Mouse (Mus musculus): ENCODE data around the gene Secisbp2.
A peak's percentile ranks its signal among the peaks of the same experiment; 100 is the strongest.

Gene Secisbp2

DNA sequence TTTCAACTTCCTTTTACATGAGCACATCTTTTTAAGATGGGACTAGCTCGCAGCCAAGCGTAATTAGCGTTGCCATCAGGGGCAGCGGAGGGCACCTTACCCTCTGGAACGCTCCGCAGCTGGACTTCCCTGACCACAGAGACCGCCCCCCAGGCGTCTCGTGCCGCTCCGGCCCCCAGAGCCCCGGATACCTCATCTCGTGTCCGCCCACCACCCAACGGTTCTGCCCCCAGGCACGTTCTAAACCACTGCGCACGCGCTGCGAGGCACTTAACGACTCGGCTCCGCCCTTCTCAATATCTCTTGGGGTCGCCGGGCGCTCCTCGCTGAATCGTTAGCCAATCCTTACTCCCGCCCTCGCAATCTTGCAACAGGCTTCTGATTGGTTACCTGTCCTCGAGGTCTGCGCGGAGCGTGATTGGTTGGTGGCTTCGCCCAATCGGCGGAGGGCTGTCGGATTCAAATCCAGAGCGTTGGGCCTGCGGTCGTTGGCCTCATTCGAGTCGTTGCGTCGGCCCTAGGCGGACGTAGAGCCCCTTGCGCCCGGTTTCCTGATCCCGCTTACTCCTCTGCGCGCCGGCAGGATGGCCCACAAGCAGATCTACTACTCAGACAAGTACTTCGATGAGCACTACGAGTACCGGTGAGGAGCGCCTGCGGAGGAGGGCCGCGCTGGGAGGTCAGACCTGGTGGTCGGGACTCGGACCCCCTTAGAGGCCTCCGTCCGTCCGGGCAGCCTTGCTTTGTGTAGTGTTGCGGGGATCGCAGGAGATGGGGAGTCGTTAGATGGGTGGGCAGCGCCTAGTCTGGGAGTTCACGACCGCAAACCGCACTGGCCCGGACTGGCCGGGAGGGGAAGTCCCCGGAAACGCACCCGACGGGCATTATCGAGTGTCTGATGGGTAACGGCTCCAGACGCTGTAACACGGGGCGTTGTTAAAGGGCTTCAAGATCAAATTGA lies 6.4 kb upstream of the Secisbp2 start, which contains the start of gene Cks2:
TSS of gene Cks2 (plus strand) at position 404 of the 961 bp plus-strand sequence.
- peak; percentile 99 for DNase-seq

DNA sequence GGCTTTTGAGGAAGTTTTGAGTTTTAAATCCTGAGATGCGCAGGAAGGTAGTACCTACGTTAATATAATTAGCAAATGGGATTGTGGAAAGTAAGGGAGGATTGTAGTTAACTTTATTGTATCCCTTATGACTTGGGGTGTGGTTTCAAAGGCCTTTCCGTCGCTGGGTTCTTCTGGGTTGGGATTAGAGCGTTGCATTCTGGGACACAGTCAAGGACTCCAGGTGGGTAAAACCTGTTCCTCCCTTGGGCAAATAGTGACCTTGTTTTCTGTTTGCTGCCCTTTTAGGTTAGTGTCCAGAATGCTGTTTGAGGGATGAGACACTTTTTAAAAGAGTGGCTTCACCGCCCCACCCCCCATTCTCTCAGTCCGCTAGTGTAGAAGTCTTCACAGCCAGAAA lies 5.6 kb upstream of the Secisbp2 start:
- peak; percentile 71 for DNase-seq

DNA sequence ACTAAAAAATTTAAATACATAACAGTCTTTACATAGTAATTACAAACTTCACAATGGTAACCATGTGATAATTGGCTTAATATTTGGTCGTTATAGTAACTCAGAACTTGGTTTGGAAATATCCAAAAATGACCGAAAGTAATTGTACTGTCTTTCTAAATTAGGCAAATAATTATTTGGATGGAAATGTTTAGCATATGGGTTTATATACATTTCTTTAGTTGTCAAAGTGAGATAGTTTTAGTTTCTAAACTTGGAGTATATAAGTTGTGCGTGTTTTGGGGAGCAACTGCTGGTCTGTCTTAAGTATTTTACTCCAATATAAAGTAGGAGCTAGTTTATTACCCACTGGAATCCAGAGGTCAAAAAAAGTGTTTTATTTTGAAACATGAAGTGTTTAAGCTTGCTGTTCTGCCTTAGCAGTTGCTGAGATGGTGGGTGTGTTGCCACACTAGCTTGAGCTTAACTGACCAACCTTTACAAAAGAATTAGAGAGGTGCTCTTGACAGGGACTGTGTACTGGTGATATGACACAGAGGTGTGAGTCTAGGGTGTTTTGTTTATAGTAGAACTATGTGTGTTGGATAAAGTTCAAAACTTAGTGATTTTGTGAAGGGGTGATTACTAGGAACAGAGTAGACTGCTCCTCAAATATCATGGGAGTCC lies 5.0 kb upstream of the Secisbp2 start:
- DNase-seq = no peak

DNA sequence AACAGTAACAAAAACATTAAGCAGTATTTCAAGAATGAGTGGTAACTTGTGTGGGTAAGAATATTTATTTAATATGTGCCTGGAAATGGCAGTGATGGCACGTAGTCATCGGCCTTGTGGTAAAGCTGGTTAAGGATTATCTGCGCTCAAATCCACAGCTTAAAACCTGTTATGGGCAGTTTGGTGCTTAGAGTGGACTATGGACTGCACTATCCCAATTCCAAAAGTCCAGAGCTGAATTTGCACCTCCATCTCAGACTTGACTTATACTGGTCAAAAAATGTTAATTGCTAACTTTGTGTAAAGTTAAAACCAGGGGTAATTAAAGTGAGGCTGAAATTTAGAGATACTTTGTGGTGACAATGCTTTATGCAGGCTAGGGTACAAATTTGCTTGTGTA lies 3.7 kb upstream of the Secisbp2 start:
- DNase-seq = peak; percentile 89

DNA sequence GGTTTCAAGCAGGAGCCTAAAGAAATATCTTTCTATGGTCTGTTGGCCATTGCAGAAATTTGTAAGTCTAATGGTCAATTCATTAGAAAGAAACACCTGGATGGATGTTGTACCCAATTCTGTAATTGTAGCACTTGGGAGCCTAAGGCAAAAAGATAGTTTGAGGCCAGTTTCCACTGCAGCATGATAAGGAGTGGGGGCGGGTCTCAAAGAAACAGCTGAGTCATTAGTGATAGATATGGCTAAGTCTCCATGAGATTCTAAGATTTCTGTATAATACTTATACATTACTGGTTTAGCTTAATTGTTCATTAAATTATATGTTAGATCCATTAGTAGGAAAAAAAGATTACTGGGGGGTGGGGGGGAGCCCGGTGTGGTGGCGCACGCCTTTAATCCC lies 3.3 kb upstream of the Secisbp2 start:
- no peak for DNase-seq

DNA sequence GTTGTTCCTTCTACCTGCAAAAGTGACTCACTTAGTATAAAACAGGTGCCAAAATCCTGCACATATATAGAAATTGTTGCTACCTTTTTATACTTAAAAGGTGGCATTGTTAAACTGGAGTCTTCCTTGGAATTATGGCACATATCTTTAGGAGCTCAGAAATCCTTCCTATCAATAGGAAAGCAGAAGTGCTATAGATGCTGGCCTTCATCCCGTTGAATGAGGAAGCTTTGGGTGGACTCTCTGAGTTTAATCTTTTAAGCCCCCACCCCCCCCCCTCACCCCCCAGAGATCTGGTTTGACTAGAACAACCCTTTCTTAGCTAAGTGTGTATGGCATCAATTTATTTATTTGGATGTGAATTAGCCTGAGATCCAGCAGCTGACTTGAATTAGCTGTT lies 1.8 kb upstream of the Secisbp2 start:
- no peak for DNase-seq

DNA sequence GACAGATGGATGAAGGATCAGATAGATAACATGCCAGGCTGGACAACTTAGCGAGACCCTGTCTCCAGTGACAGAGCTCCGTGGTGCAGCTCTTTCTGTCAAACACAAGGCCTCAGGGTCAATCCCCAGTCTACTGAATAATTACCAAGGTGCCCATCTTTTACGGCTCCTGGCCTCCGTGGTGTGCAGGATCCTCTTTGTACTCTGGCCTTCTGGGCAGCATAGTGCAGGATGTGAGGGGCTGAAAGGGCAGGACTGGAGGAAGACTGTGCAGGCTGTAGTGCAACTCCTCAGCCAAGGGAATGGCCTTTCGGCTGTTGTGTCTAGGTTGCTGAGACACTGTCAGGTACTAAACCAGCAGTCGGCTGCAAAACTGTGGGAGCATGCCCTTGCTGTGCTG lies 1.7 kb downstream of the Secisbp2 start:
- DNase-seq = peak; percentile 51

DNA sequence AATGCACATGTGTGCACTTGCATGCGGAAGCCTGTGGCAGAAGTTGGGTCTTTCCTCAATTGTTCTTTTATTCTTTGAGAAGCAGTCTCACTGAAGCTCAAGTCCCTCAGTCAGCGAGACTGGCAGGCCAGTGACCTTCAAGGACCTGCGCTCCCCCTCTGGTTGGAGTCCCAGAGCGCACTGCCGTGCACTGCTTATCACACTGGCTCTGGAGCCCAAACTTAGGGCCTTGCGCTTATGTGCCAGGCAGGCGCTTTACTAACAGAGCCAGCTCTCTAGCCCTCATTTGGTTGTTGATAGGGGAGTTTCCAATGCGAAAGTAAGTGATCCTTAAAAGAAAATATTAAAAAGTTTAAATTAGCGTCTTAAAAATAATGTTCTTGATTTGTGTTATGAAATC lies 2.5 kb downstream of the Secisbp2 start:
- no peak for DNase-seq

DNA sequence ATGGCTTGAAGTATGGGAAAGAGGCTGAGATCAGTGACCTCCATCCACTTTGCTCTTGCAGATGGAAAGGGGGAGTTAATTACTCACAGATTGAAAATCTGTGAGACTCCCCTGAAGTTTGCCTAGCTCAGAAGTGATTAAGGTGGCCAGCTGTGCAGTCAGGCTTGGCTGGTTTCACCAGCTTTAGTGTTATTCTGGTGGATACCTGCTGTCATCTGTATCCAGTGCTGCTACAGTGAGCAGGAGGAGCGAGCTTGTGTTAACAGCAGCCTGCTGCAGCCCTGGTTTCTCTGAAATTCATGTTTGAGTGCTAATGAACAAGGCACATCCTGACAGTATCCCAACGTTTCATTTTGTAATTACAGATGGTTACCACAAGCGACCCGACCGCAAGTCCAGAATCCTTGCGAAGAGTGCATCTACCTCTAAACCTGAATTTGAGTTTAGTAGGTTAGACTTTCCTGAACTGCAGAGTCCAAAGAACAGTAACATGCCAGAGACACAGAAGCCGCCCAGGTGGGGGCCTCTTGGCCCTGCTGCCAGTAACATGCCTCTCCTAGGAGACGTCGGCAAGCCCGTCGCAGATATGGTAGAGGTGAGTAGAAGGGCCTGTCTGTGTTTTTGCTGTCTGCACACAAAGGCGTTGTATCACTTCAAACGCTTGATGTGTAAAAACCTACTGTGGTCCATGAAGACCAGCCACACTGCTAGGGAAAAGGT lies 5.2 kb downstream of the Secisbp2 start:
- peak; percentile 74 for DNase-seq

DNA sequence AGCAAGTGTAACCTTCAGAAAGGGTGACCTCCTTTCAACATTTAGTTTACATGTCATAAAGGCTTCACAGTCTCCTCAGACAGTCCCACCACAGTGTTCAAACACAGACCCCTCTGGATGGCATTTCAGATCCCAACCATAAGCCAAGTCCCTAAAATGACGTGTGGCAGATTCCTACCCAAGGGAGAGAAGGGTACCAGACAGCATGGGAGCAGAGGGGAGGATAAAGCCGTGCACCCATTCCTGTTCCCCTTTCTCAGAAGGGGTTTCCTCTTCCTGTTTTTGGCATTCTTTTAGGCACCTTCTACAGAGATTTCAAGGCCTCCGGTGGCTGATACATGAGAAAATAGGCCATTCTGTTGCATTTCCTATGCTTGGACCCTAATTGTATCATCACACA lies 6.6 kb downstream of the Secisbp2 start:
- no peak for DNase-seq

DNA sequence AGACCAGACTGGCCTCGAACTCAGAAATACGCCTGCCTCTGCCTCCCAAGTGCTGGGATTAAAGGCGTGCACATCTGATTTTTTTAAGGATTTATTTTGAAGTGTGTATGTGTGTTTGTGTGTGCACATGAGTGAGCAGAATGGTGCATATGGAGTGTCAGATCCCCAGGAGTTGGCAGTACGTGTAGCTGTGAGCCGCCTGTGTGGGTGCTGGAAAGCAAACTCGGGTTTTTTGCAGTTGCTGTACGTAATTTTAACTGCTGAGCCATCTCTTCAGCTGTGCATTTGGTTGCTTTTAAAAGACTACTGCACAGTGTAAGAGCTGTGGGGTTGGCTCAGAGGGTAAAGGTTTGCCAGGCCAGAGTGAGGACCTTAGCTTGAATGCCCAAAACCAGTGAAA lies 8.1 kb downstream of the Secisbp2 start:
- DNase-seq = no peak

DNA sequence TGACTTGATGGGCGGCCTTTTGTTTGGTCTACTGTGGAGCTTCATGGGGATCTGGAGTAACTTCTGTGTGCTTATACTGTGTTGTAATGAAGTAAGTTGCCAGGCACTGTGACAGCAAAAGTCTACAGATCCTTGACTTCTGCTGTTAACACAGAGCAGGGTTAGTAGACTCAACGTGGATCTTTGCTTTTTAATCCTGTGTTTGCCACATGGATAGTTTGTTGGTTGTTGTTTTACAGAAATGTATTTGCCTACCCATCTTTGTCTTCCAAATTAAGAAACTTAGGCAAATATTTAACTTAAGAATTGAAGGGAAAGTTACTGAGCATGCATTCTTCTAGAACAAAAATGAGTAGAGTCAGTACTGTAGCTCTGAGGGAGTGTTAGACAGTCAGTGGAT lies 12.1 kb downstream of the Secisbp2 start:
- DNase-seq = peak; percentile 79

DNA sequence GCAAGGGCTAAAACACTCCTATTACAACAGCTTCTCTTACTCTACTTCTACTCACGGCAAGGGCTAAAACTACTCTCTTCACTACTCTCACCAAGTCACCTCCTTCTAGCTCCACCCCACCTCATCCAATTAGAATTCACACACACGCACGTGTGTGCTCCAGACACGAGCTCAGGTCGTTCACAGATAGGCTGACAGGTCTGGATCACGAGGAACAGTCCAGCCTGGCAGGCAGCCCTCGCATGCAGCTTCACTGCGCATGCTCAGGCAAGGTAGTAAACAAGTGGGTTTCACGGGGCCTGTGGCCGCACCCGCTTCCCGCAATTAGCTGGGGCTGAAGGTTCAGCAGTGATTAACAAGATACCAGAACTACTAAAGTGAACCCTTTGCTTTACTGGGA lies 16.7 kb downstream of the Secisbp2 start:
- DNase-seq = peak; percentile 68

DNA sequence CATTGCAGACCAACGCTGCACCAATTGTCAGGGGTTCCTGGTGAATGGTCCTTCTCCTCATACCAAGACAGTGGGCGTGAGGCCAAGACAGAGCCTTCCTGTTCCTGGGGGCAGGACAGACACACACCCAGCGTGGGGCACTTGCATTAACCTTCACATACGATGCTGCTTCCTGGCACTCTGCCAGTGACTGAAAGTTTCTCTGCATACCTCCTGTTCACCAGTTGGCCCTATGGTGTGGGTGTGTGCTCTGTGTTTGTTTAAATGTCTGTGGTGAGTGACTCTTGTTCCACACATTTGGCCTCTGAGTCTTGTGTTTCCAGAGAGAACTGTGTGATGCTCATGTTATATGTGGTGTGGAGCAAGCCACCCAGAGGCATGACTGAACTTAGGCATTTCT lies 25.1 kb downstream of the Secisbp2 start:
- no peak for DNase-seq

DNA sequence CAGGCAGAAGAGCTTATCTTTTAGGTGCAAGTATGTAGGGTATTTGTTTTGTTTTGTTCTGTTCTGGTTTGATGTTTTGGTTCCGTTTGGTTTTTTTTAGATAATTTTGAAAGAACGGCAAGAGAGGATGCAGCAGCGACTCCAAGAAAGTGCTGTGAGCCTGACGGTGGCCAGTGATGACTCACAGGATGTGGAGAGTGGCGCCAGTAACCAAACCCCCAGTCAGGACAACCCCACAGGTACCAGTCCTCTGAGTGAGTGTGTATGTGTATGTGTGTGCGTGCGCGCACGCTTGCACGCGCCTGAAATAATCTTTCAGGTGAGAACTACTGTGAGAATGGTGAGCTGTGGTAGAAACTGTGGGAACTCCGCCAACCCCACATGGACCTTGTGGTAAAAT lies 25.5 kb downstream of the Secisbp2 start:
- no peak for DNase-seq

DNA sequence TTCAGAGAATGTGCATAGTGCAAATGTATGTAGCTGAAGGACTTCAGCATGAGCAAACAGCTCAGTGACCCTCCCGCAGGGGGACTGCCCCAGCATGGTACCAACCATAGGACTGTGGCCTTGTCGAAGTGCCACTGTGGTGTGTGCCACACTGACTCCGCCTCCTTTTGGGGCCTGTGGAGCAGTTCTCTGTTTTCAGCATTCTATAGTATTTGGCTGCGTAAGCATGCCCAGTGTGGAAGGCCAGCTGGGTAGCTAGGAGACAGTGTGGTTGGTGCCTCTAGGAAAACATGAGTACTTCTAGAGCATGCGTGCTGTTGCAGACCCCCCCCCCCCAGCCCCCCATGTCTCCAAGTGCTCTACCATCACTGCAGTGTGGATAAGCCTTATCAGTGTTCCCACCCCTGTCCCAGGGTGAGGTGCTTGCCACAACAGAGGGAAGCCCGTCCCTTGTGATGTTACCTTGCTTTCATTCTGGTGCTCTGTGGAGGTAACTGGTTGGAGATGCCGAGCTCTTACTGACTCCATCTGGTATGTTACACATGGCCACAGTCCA lies 26.2 kb downstream of the Secisbp2 start:
- no peak for DNase-seq

DNA sequence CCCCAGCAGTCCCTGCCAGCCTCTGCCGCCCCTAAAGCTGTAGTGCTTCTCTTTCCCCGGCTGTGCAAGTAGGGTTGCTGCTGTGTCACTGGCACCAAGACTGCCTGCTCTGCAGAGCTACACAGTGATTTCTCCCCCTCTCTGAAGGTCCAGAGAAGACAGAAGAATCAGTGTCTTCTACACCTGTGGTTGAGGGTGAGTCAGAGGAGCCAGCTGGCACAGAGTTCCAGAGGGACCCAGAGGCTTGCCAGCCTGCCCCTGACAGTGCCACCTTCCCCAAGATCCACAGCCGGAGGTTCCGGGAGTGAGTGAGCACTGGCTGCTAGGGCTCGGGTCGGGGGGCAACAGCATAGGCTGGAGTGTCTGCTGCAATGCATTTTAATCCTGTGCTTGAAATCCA lies 27.2 kb downstream of the Secisbp2 start:
- no peak for DNase-seq

DNA sequence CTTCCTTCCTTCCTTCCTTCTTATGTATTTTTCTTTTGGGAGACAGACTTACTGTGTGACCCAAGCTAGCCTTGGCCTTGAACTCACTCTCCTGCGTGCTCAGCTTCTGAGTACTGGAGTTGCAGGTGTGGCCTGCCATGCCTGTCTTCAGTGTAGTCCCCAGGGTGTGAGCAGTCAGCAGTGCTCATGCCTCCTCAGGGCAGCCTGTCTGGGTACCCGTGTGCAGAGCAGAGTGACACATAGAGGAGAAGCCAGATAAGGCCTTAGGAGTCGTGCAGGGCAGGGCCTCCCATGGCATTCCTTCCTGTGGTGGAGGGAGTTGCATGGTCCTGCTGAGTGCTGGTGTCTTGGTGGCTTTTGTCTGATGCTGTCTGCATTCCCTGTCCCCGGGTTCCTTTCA lies 27.8 kb downstream of the Secisbp2 start:
- no peak for DNase-seq

DNA sequence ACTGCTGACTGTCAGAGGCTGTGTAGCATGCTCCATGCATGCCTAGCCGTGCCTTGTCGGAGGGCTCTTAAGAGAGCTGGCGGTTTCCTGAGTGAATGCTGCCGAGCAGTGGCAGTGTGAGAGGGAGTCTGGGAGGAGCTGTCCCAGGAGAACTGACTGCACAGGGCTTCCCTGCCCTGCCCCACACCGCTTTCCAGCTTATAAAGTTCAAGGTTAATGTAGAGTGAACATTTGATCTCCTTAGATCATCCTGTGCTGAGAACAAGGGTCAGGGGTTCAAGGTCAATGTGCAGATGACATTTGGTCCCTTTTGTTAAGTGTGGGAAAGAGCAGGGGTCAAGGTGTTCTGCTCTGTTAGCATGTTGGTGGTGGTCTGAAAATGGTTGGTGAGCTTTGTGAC lies 29.6 kb downstream of the Secisbp2 start:
- DNase-seq = no peak

DNA sequence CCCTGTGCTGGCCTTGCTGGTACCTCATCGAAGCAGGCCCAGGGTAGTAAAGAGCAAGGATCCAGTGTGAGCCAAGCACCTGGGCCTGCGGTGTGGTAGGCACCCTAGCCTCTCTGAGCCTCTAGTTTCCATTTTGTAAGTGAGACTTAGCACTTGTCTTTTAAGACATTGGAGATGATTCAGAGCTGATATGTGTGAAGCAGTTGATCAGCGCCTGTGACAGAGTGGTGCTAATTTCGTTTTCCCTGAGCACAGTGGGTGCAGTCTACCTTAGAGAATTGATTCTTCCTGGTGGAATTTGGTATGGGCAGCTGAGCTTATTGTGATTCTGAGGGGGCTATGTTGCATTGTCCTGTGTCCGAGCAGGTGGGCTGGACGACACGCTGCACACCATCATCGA lies 30.1 kb downstream of the Secisbp2 start:
- no peak for DNase-seq

DNA sequence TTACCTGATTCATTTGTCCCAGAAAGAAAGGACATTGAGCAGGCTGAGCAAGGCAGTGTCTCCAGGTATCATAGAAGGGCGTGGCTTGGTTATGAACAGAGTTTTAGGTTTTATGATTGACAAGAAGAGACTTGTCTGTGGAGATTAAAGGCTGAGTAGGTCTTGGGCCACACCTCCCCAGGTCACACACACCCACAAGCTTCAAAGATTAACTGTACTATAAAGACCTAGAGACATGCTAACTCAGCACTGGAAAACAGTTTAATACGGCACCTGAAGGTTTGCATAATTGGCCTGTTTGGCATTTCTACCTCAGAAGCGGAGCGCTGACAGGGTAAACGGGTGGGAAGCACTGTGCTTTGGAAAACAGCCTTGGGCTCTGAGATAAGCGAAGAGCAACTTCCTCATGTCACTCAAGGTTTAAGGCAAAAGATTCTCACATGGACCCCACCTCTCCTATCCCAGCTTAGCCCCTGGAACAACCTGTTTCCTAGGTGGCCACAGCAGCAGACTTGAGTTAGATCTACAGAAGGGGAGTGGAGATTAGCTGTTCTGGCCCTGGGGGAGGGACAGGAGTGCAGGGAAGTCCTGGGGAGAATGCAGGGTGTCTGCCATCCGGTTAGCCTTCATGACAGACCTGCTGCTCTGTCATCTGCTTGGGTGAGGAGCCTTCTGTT lies 33.9 kb downstream of the Secisbp2 start:
- peak; percentile 87 for DNase-seq

DNA sequence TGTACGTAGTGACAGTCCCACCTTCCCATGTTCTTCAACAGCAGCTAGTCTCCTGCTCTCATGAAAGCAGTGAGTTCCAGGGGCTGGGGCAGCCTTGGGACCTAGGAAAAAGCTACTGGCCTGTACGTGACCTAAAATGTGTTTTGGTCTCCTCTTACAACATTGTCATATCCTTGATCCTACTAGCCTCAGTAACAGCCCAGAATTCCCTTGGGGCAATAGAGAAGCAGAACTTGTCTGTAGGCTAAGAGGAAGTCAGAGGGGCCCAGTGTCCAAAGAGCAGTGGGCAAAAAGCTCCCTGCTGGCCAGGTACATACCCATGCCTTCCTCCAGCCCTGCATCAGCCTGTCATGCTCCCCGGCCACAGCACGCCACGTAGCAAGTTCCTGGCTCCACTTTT lies 35.5 kb downstream of the Secisbp2 start:
- no peak for DNase-seq

DNA sequence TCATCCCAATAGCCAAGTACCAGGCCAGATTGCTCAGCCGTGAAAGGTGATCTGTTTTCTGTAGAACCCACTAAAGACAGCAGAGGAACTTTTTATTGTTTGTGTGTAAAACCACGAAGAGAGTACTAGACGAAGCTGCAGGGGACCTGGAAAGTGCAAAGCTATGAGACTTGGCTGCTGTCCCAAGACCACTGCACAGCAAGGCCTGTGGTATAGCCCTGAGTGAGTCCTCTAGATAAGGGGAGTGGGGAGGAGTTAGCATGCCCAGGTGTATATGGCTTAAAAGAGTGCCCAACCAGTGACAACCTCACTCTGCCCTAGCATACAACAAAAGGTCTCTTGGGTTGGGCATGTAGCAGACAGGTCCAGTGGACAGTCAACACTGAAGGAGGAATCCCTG lies 37.2 kb downstream of the Secisbp2 start:
- DNase-seq = no peak

Data from kidney, adult 9 months (tissue).